Mouse (Mus musculus): ENCODE data around the gene Zfp503.

DNA sequence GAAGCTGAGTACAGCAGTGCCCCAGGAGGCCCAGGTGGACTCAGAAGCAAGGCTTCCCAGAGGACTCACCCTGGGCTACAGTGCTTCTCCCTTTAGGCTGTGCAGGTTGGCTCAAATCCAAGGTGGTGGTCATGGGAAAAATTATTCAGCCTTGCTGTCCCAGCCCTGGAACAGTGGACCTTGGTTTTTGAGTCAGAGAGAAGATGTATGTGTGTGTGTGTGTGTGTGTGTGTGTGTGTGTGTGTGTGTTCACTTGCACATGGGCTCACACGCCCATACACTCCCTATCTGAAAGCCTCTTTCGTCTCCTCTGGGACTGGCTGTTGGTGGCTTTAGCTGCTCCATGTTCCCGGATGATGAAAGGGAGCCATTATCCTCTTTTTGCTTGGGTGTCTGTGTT is 46.5 kb upstream of the Zfp503 start:
- TF ChIP-seq CTCF (IDR thresholded peaks at IDR 0.05; ENCODE audit: insufficient read depth, low read depth, low read length) (no peak), POLR2A (IDR thresholded peaks at IDR 0.05; ENCODE audit: insufficient read depth, low read depth, low read length) (no peak)

Data from olfactory bulb, adult 2 months (tissue).